Mouse (Mus musculus) olfactory bulb, adult 2 months (tissue): ENCODE data around the gene Hs3st3b1. TPM values are rescaled to one million over a fixed set of nuclear protein-coding genes. Genes with fewer than 3 reads are reported as not detected.

Experiments used
- H3K27ac ChIP-seq: fragments of 200-500 bp; 2 replicates; pipeline ENCODE4 v1.5.1; 2012; ENCODE audit warnings: low read depth, low read length; ENCODE audit not compliant: insufficient read depth
- H3K4me1 ChIP-seq: fragments of 200-500 bp; 2 replicates; pipeline ENCODE4 v1.6.1; 2012; ENCODE audit warnings: low read length; ENCODE audit not compliant: control insufficient read depth, insufficient read depth
- H3K4me3 ChIP-seq: fragments of 200-500 bp; 2 replicates; pipeline ENCODE4 v1.5.1; 2012; ENCODE audit warnings: mild to moderate bottlenecking, low read depth, low read length, moderate library complexity; ENCODE audit not compliant: insufficient read depth
- CTCF ChIP-seq: fragments of 200-500 bp; IDR thresholded peaks from 2 replicates; pipeline ENCODE4 v1.5.1; 2012; ENCODE audit warnings: low read depth, mild to moderate bottlenecking, low read length, moderate library complexity; ENCODE audit not compliant: insufficient read depth
- POLR2A ChIP-seq: fragments of 200-500 bp; IDR thresholded peaks from 2 replicates; pipeline ENCODE4 v1.6.1; 2012; ENCODE audit warnings: mild to moderate bottlenecking, low read depth, low read length, moderate library complexity; ENCODE audit not compliant: insufficient read depth
- WGBS: fragments of 180-500 bp; shearing (Covaris S2); methylation state at CpG from one replicate; pipeline ENCODE4 v1.1.7; 2018; 5-methylcytosine and 5-hydroxymethylcytosine counted together
- polyA plus RNA-seq: library from polyadenylated mRNA; stranded (reverse); fragments of >200 nt; gene quantifications from 2 replicates; pipeline ENCODE4 v1.2.4, GENCODE M21; 2012; ENCODE audit warnings: low replicate concordance; ENCODE audit not compliant: missing spikeins, insufficient read depth, insufficient read length

Gene Hs3st3b1
- polyA plus RNA-seq, 1 experiment, result not detected

DNA sequence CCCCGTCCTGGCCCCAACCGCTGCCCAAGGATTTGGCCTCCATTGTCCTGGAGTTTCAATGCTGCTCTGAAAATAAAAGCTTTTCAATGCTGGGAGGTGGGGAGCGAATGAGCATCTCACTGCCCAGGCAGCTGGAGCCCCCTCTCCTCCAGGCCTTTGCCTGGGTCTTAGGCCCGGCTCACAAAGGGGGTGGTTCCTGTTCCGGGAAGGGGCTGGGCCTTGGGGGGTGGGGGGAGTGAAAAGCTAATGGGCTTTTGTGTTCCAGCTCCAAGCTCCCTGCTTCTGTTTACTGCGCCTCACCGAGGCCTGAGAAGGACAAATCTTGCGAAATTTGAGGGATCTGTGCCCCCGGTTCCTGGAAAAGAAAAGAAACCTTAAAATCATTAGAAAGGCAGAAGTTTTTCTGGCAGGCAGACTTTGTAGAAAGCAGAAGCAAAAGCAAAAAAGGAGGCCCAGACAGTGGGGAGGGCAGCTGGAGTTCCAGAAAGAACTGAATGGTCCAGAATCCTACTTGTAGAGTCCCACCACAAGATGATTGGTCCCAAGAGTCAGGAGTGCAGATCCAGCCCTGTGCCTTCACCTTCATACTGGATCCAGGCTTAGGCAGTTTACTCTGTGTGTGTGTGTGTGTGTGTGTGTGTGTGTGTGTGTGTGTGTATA, 23.5 kb downstream of the Hs3st3b1 start:
- 54% methylated on average over 9 of the region's 9 CpGs for WGBS
- Histone ChIP-seq H3K27ac (no peak overlapping the region), H3K4me1 (no peaks in the 10 kb centered on the region; the same call in 1 of the 2 replicates), H3K4me3 (no peak overlapping the region)
- no peak for TF ChIP-seq CTCF
- TF ChIP-seq POLR2A, result no peak

DNA sequence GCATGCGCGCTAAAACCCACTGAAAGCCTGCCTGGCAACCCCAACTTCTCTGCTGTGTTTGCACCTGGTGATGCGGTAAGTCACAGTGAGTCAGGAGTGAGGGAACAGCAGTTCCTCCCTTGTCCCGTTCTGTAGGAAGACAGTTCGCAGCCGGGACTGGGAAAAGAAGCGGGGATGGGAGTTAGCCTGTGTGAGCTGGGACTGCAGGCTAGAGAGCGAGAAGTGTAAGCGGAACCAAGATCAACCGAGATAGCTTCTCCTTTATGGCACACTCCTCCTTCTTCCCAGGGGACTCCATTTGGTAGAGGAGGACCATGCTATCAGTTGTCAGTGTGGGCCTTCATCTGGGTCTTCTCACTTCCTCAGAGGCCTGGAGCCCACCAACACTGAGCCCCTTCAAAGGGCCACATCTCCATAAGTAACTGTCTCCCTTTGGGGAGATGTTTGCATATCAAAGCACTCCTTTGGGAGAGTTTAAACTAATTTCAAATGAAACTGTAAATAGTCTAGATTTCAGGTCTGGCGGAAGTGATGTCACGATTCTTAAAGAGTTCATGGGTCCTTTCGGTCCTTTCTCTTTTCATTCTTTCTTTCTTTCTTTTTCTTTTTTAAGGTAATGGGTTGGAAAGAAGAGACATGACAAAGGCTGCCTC, 24.1 kb downstream of the Hs3st3b1 start:
- WGBS, result 82% methylated on average over 13 of the region's 13 CpGs
- Histone ChIP-seq H3K27ac (no peak overlapping the region), H3K4me1 (no peaks in the 10 kb centered on the region; the same call in 1 of the 2 replicates), H3K4me3 (no peak overlapping the region)
- TF ChIP-seq POLR2A (no peak), CTCF (no peak)

DNA sequence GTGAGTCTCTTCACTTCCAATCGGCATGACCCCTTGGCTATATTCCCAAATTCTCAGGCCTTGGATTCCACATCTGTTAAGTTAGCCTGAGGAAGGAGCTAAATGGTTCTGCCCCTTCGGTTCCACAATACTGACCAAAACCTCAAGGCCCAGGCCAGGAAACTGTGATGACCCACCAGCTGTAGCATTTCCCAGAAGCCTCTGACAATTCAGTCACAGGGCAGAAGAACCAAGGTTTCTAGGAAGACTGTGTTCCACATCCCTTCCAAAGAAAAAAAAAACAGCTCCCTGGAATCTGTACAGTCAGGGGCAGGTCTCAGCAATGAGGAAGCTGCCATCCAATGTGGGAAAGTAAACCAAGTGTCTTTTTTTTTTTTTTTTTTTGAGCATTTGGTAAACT, 25.1 kb downstream of the Hs3st3b1 start:
- 72% methylated on average over 2 of the region's 2 CpGs for WGBS
- Histone ChIP-seq H3K4me1 (no peaks in the 10 kb centered on the region; the same call in 1 of the 2 replicates), H3K27ac (no peak overlapping the region), H3K4me3 (no peak overlapping the region)
- TF ChIP-seq POLR2A (no peak), CTCF (no peak)

DNA sequence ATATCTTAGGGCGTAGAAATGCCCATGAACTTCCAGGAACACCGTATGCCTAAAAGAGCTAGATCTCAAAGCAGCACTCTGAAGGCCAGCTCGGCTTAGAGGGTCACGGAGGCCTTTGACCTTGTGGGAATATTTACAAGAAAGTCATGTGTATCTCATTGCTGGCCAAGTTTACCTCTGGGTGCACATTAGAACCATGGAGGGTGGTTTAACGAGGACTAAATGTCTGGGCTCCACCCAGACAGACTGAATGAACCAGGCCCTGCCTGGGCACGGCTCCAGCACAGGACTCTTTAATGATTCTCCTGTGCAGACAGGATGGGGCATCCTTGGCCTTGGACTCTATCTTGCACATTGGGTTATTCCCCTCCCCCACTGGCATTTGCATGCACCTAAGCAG, 27.9 kb downstream of the Hs3st3b1 start:
- H3K4me3 ChIP-seq, result no peak overlapping the region
- no peaks in the 10 kb centered on the region; the same call in 1 of the 2 replicates for H3K4me1 ChIP-seq
- H3K27ac ChIP-seq, result no peak overlapping the region
- 85% methylated on average over 6 of the region's 6 CpGs for WGBS
- no peak for TF ChIP-seq POLR2A
- TF ChIP-seq CTCF, result no peak

DNA sequence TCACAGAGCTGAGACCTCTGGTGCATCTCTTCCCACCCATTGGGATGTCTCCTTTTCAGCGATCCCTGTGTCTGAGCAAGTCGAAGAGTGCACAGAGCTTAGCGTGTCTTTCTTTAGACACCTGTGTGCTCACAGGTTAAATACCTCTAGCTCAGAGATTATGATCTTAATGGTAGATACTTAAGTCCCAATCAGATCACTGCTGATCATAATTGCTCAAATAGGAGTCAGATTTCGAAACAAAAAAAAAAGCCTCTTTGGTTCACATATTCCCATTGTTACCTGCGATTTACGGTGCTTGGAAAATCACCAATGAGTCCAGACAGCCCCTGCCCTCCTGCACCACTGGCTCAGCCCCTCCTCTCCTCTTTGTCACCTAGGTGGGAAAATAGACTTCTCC, 28.5 kb downstream of the Hs3st3b1 start:
- H3K4me3 ChIP-seq, result no peak overlapping the region
- no peak for TF ChIP-seq CTCF
- TF ChIP-seq POLR2A, result no peak
- WGBS, result 80% methylated on average over 6 of the region's 6 CpGs
- H3K27ac ChIP-seq, result no peak overlapping the region
- no peaks in the 10 kb centered on the region; the same call in 1 of the 2 replicates for H3K4me1 ChIP-seq

DNA sequence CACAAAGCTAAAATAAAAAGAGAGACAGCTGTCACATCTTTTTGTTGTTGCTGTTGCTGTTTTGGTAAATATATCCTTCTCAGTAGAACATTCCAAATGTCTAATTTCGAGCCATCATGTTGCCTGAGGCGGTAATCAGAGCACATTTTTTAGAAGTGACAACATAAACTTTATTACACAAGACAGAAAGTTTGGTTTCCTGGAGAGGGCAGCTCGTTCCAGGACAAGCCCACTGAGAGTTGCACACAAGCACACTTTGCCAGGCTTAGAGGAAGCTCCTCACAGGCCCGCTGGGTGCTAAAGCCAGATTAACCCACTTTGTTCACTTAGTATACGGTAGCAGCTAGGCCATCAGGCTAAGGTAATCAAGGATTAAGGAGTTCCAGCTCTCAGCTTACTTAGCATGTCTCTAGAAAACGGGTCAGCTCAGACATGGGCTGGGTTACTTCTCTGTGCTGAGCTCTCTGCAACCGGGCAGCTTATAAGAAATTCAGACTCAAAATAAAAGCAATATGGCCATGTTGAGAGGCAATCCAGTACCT, 30.5 kb downstream of the Hs3st3b1 start:
- 72% methylated on average over 7 of the region's 7 CpGs for WGBS
- H3K4me1 ChIP-seq, result no peaks in the 10 kb centered on the region
- H3K27ac ChIP-seq, result no peak overlapping the region
- TF ChIP-seq POLR2A (no peak), CTCF (no peak)
- no peak overlapping the region for H3K4me3 ChIP-seq

DNA sequence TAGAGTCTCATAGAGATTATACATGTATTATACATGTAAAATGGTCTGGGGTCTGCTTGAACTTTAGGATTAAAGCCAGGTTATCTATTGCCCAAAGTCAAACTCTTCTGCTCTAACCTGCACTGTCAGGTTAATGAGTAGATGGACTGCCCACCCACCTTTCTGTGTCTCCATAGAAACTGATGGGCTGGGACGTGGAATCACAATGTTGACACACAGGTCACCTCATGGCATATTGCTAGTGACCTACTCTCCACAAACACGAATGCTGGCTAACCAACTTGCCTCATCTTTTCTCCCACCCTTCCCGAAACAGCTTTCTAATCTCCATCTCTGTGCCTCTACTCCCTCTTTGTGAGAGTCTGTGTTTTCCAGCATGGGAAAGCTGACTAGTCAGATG, 38.7 kb downstream of the Hs3st3b1 start:
- no peaks in the 10 kb centered on the region for H3K4me1 ChIP-seq
- no peak for TF ChIP-seq POLR2A
- TF ChIP-seq CTCF, result no peak
- H3K27ac ChIP-seq, result no peak overlapping the region
- H3K4me3 ChIP-seq, result no peak overlapping the region
- 92% methylated on average over 3 of the region's 3 CpGs for WGBS

DNA sequence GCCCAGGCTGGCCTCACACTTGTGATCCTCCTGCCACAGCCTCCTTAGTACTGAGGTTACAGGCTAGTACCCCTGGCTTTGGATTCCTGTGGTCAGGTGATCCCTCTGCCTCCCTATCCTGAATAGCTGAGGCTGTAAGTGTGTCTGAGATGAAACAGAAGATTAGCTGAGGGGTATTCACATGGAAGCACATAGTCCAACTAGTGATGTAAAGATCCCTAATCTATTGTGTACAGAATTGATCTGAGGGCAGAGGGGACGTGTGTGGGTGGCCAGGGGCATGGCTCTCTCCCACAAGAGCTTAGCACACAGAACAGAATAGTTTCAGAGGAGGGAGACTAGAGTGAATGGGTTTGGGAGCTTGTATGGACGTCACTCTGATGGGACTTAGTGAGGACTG, 41.8 kb downstream of the Hs3st3b1 start:
- H3K4me1 ChIP-seq, result no peaks in the 10 kb centered on the region

DNA sequence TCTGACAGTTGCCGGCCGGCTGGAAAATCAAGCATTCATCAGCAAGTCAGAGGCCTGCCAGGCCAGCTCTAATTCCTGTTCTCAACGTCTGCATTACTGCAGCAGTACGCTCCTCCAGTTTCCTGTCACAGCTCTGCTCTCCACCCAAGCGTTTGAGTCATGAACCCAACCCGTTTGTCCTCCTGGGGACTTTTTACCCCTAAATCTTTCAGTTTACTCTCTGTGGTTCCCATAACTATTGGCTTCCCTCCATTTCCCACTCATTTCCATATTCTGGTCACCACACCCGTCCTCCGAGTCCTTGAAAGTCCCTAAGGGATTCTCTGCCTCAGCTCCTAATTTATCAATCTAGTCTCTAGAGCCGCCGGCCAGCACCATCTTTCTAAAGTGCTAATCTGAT, 42.8 kb downstream of the Hs3st3b1 start:
- H3K4me1 ChIP-seq, result no peaks in the 10 kb centered on the region
- 78% methylated on average over 10 of the region's 10 CpGs for WGBS
- no peak for TF ChIP-seq POLR2A
- TF ChIP-seq CTCF, result no peak
- H3K27ac ChIP-seq, result no peak overlapping the region
- H3K4me3 ChIP-seq, result no peak overlapping the region

More for the DNA sequence above, 41.8 kb downstream of the Hs3st3b1 start:
- TF ChIP-seq POLR2A, result no peak
- WGBS, result 56% methylated on average over 2 of the region's 2 CpGs
- no peak overlapping the region for H3K27ac ChIP-seq
- H3K4me3 ChIP-seq, result no peak overlapping the region
